Mouse (Mus musculus): ENCODE data around the gene Fam131c. TPM values are rescaled to one million over a fixed set of nuclear protein-coding genes. Genes with fewer than 3 reads are reported as not detected.

Fam131c gene
- total and polyA plus RNA-seq, 3 experiments: not detected

DNA sequence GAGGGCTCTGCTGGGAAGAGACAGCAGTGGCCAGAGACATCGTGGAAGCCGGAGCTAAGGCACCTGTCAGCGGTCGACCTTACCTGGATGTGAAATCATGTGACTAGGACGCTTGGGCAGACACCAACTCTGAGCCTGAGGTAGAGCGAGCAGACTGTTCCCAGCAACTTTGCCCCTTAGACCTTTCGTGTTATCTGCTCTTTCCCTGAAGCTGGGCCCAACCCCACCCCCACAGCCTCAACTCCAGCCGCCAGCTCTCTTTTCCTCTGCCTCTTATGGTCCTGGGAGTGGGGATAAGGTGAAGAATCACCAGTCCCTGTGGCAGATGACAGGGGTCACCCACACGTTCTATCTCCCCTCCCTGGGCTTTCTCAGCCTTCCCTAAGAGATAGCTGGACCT lies 52.9 kb downstream of the Fam131c start:
- dilution Hi-C loops (cut with MboI; ENCODE audit: extremely low pct_ligation_motif_present, extremely low pct_unique_long_range_greater_than_20kb, low sequenced_read_pairs): no loop called here
- no peak overlapping the region for H3K27ac ChIP-seq (ENCODE audit: insufficient read depth, low read depth)
- DNase-seq (ENCODE audit: extremely low read depth): no peak
- no peak overlapping the region for H3K4me2 ChIP-seq (ENCODE audit: insufficient read depth, low read depth, poor library complexity, severe bottlenecking)
- TF ChIP-seq JUN (IDR thresholded peaks at IDR 0.05; ENCODE audit: insufficient read depth, low read depth, low read length) (no peak), MAZ (IDR thresholded peaks at IDR 0.05; ENCODE audit: low read depth, low read length) (no peak), GABPA (IDR thresholded peaks at IDR 0.05; ENCODE audit: insufficient replicate concordance, low read depth, low read length) (no peak), MAX (IDR thresholded peaks at IDR 0.05; ENCODE audit: low read length) (no peak), RCOR1 (conservative IDR thresholded peaks at IDR 0.05; ENCODE audit: low read depth, low read length) (no peak), E2F4 (IDR thresholded peaks at IDR 0.05; ENCODE audit: insufficient replicate concordance, low read depth, low read length) (no peak), MAFK (IDR thresholded peaks at IDR 0.05; ENCODE audit: insufficient replicate concordance, low read length) (no peak), MXI1 (IDR thresholded peaks at IDR 0.05; ENCODE audit: low read depth, low read length) (no peak), HCFC1 (IDR thresholded peaks at IDR 0.05; ENCODE audit: low read depth, low read length) (no peak), ZKSCAN1 (IDR thresholded peaks at IDR 0.05; ENCODE audit: borderline replicate concordance, low read depth, low read length) (no peak), CHD1 (IDR thresholded peaks at IDR 0.05; ENCODE audit: low read depth, low read length) (no peak), POLR2A (IDR thresholded peaks at IDR 0.05; ENCODE audit: low read depth, low read length) (no peak), POLR2AphosphoS2 (IDR thresholded peaks at IDR 0.05; ENCODE audit: low read depth, low read length) (no peak), ETS1 (conservative IDR thresholded peaks at IDR 0.05; ENCODE audit: low read depth, low read length) (no peak)
- H3K4me1 ChIP-seq (ENCODE audit: control insufficient read depth in 1 of 2, insufficient read depth in 2 of 2): peaks cover 9 to 55% of the 10 kb centered on the region in 2 experiments
- H3K79me2 ChIP-seq (replicated peaks; ENCODE audit: control insufficient read depth, extremely low read depth, insufficient read depth, poor library complexity, severe bottlenecking): no peaks in the 10 kb centered on the region
- H3K9me3 ChIP-seq (replicated peaks; ENCODE audit: low read length): no peaks in the 10 kb centered on the region
- no peak overlapping the region for H3K9ac ChIP-seq (ENCODE audit: insufficient read depth, low read depth)
- H3K4me3 ChIP-seq (replicated peaks in 1 of 3; ENCODE audit: low read depth in 2 of 3, low read length in 2 of 3, poor library complexity in 1 of 3): no peak overlapping the region
- no peaks in the 10 kb centered on the region for H3K27me3 ChIP-seq (replicated peaks)
- no peaks in the 10 kb centered on the region for H3K36me3 ChIP-seq (replicated peaks in 1 of 2; ENCODE audit: control insufficient read depth in 1 of 2, insufficient read depth in 1 of 2, low read length in 1 of 2)
- in situ Hi-C loops (cut with MboI; ENCODE audit: low pct_ligation_motif_present, low pct_unique_long_range_greater_than_20kb, low sequenced_read_pairs): loop anchor here (25.0 kb wide), 2 partner anchors 541 to 666 kb away; partner anchors contain the start of gene Tmem51

DNA sequence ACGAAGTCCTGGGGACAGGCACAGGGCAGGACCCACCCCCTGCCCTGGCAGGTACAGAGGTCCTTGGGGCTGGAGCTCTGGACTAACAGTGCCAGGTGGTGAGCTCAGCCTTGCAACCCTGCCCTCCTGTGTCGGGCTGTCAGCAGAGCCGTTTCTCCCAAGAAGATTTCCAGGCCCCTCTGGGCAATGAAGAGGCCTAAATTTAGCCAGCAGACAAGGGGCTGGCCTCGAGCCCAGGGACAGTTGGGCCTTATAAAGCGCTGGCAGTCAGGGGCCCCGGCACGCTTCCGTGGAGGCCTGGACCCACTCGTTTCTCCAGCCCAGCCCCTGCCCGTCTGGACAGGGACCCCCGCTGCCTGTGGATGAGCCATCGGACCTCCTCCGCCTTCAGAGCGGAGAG lies 53.4 kb downstream of the Fam131c start:
- H3K4me2 ChIP-seq (ENCODE audit: insufficient read depth, low read depth, poor library complexity, severe bottlenecking): no peak overlapping the region
- dilution Hi-C loops (cut with MboI; ENCODE audit: extremely low pct_ligation_motif_present, extremely low pct_unique_long_range_greater_than_20kb, low sequenced_read_pairs): no loop called here

More for the DNA sequence above, 53.4 kb downstream of the Fam131c start:
- Histone ChIP-seq H3K4me1 (ENCODE audit: control insufficient read depth in 1 of 2, insufficient read depth in 2 of 2) (peaks cover 9 to 56% of the 10 kb centered on the region in 2 experiments), H3K4me3 (replicated peaks in 1 of 3; ENCODE audit: low read depth in 2 of 3, low read length in 2 of 3, poor library complexity in 1 of 3) (no peak overlapping the region), H3K27ac (ENCODE audit: insufficient read depth, low read depth) (no peak overlapping the region), H3K36me3 (replicated peaks in 1 of 2; ENCODE audit: control insufficient read depth in 1 of 2, insufficient read depth in 1 of 2, low read length in 1 of 2) (no peaks in the 10 kb centered on the region), H3K27me3 (replicated peaks) (no peaks in the 10 kb centered on the region), H3K79me2 (replicated peaks; ENCODE audit: control insufficient read depth, extremely low read depth, insufficient read depth, poor library complexity, severe bottlenecking) (no peaks in the 10 kb centered on the region), H3K9ac (ENCODE audit: insufficient read depth, low read depth) (no peak overlapping the region), H3K9me3 (replicated peaks; ENCODE audit: low read length) (no peaks in the 10 kb centered on the region)
- in situ Hi-C loops (cut with MboI; ENCODE audit: low pct_ligation_motif_present, low pct_unique_long_range_greater_than_20kb, low sequenced_read_pairs): loop anchor here (25.0 kb wide), 2 partner anchors 541 to 666 kb away; partner anchors contain the start of gene Tmem51
- TF ChIP-seq SMC3 (IDR thresholded peaks at IDR 0.05; ENCODE audit: low read depth, low read length): no peak
- no peak for TF ChIP-seq NRF1 (IDR thresholded peaks at IDR 0.05; ENCODE audit: low read depth, low read length)
- TF ChIP-seq SIN3A (IDR thresholded peaks at IDR 0.05; ENCODE audit: low read length): no peak
- TF ChIP-seq CHD1 (IDR thresholded peaks at IDR 0.05; ENCODE audit: low read depth, low read length): no peak
- TF ChIP-seq JUND (conservative IDR thresholded peaks at IDR 0.05; ENCODE audit: low read depth, low read length): no peak
- no peak for TF ChIP-seq POLR2A (IDR thresholded peaks at IDR 0.05; ENCODE audit: low read depth, low read length)
- no peak for TF ChIP-seq RAD21 (IDR thresholded peaks at IDR 0.05; ENCODE audit: low read depth, low read length)
- no peak for TF ChIP-seq ZNF384 (IDR thresholded peaks at IDR 0.05; ENCODE audit: low read depth, low read length)
- TF ChIP-seq RCOR1 (conservative IDR thresholded peaks at IDR 0.05; ENCODE audit: low read depth, low read length): no peak
- no peak for TF ChIP-seq GABPA (IDR thresholded peaks at IDR 0.05; ENCODE audit: insufficient replicate concordance, low read depth, low read length)
- no peak for DNase-seq (ENCODE audit: extremely low read depth)

All from CH12.LX (cell line).